Mouse (Mus musculus): ENCODE results near the gene Rnf146.

DNA sequence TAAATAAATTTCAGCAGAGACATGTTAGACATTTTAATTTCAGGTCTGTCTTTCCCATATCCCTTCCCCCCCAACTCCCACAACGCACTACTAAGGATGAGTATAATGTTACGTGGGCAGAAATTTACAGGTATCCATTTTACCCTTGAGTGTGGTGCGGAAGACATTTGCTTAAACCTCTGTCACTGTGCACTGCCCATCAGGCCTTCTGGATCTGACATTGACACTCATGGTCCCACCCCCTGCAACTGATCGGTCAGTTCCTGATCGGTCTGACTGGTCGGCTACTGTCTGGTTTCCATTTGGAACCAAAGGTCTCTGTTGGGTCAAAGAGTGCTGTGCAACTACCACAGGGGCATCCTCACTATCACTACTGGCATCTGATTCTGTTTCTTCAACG lies 15.6 kb downstream of the Rnf146 start:
- TF ChIP-seq CTCF (IDR thresholded peaks at IDR 0.05; ENCODE audit: low read depth) (no peak), EP300 (optimal IDR thresholded peaks at IDR 0.05) (no peak)

All from stomach, postnatal 0 days (tissue).